Mouse (Mus musculus): ENCODE data around the gene Il1a.

Il1a gene

GRCm38 (mm10) chr2:129261151-129261794 lies 48.5 kb downstream of the Il1a start:
- DNase-seq: no peak

- DNase-seq: no peak
Observed at GRCm38 (mm10) chr2:129260646-129261045, 49.1 kb downstream of the Il1a start.

- DNase-seq: peak; percentile 28 to 68
Observed at GRCm38 (mm10) chr2:129258475-129259211, 51.1 kb downstream of the Il1a start.

- DNase-seq: no peak
Observed at GRCm38 (mm10) chr2:129258056-129258455, 51.7 kb downstream of the Il1a start.

GRCm38 (mm10) chr2:129256006-129256405 lies 53.8 kb downstream of the Il1a start:
- no peak for DNase-seq

- DNase-seq: no peak
Observed at GRCm38 (mm10) chr2:129254076-129254475, 55.7 kb downstream of the Il1a start.

- no peak for DNase-seq
Observed at GRCm38 (mm10) chr2:129253631-129253970, 56.2 kb downstream of the Il1a start.

- no peak for DNase-seq
Observed at GRCm38 (mm10) chr2:129252836-129253630, 56.7 kb downstream of the Il1a start.

All from lung, adult 18-20 months (tissue).